Mouse (Mus musculus) embryonic fibroblast, embryonic 13.5 days (primary cell): ENCODE measurements at regions not wholly inside any gene's neighbourhood (a gene's known extent, or its start where the extent isn't known, plus 50 kb on each side); places are given as distances from the start of the nearest gene placed in this dataset.

ENCODE experiments used
- CTCF ChIP-seq: IDR thresholded peaks from 2 replicates; pipeline ENCODE4 v1.5.1; 2011; ENCODE audit warnings: mild to moderate bottlenecking, control low read depth, low read length, moderate library complexity, borderline replicate concordance; ENCODE audit not compliant: insufficient read depth
- POLR2A ChIP-seq: IDR thresholded peaks from 2 replicates; pipeline ENCODE4 v1.6.1; 2011; ENCODE audit warnings: low read depth, mild to moderate bottlenecking, control low read depth, low read length, moderate library complexity

GRCm38 (mm10) chr2:10783594-10783993 lies 388.3 kb upstream of the Prkcq start:
- TF ChIP-seq CTCF = no peak
- no peak for TF ChIP-seq POLR2A
